Mouse (Mus musculus) hindbrain, embryonic 14.5 days (tissue): ENCODE measurements around the gene Ankrd44. TPM values are rescaled to one million over a fixed set of nuclear protein-coding genes. Genes with fewer than 3 reads are reported as not detected.

Experiments
- ATAC-seq: fragments of 200-750 bp; cut with Nextera tagmentation; 2 replicates; pipeline ENCODE4 v1.8.0; 2017; ENCODE audit warnings: moderate number of reproducible peaks, mild to moderate bottlenecking, moderate TSS enrichment, moderate library complexity; ENCODE audit not compliant: low FRiP score
- DNase-seq: peaks from one replicate; pipeline ENCODE4 v3.0.0-alpha.2; 2015; ENCODE audit warnings: low spot score
- H3K27ac ChIP-seq: fragments of 300-500 bp; sonication (generic); 2 replicates; pipeline ENCODE4 v1.5.1; 2014; ENCODE audit warnings: mild to moderate bottlenecking, moderate library complexity
- H3K27me3 ChIP-seq: fragments of 300-500 bp; sonication (generic); 2 replicates; pipeline ENCODE4 v1.6.1; 2014; ENCODE audit warnings: mild to moderate bottlenecking, low read length, mixed read lengths; ENCODE audit not compliant: control insufficient read depth, insufficient read depth
- H3K36me3 ChIP-seq: fragments of 300-500 bp; sonication (generic); replicated peaks from 2 replicates; pipeline ENCODE4 v1.6.1; 2014; ENCODE audit not compliant: control insufficient read depth, insufficient read depth
- H3K4me1 ChIP-seq: fragments of 300-500 bp; sonication (generic); replicated peaks from 2 replicates; pipeline ENCODE4 v1.6.1; 2014; ENCODE audit warnings: antibody characterized with exemption, low read length, mixed read lengths; ENCODE audit not compliant: control insufficient read depth, insufficient read depth
- H3K4me2 ChIP-seq: fragments of 300-500 bp; sonication (generic); replicated peaks from 2 replicates; pipeline ENCODE4 v1.6.1; 2014; ENCODE audit warnings: mild to moderate bottlenecking, moderate library complexity
- H3K4me3 ChIP-seq: fragments of 300-500 bp; sonication (generic); replicated peaks from 2 replicates; pipeline ENCODE4 v1.5.1; 2014; ENCODE audit warnings: mild to moderate bottlenecking, low read length
- H3K9ac ChIP-seq: fragments of 300-500 bp; sonication (generic); 2 replicates; pipeline ENCODE4 v1.6.1; 2014
- H3K9me3 ChIP-seq: fragments of 300-500 bp; sonication (generic); 2 replicates; pipeline ENCODE4 v1.6.1; 2016; ENCODE audit warnings: low read length; ENCODE audit not compliant: control insufficient read depth
- WGBS: fragments of 180-500 bp; shearing (Covaris S2); extraction: QIAGEN DNeasy Blood & Tissue Kit; methylation state at CpG from one replicate; pipeline ENCODE4 v1.1.7; 2014; 5-methylcytosine and 5-hydroxymethylcytosine counted together
- microRNA-seq: library from miRNA; unstranded; fragments of <30 nt; microRNA quantifications from one replicate; pipeline ENCODE4, GENCODE M21; 2016
- polyA plus RNA-seq: library from polyadenylated mRNA; unstranded; fragments of >200 nt; fragmentation: Nextera tagmentation; extraction: Ambion mirVana; gene quantifications from 2 replicates; pipeline ENCODE4 v1.2.1, GENCODE M21; 2014

Ankrd44 gene
- polyA plus RNA-seq, 1 experiment from 2014 or later: 30.0 TPM

DNA sequence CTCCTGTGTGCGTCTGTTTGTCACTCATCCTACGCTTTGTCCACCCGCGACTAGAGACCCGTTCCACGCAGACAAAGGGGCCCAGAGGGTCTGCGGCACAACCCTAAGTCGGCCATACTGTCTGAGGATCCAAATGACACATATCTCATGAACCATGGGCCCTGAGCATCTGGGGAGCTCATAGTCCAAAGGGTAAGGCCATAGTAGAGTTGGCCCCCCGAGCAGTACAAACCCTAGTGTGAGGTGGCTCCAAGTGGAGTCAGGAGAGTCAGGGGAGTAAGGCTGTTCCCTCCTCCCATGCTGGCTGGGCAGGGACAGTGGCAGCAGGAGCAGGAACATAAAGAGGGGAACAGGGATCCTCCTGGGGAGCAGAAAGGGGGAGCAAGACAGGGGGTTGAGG lies 324.5 kb downstream of the Ankrd44 start:
- DNase-seq: no peak
- no peak overlapping the region for H3K4me3 ChIP-seq
- H3K27me3 ChIP-seq: no peaks in the 10 kb centered on the region
- H3K4me1 ChIP-seq: no peaks in the 10 kb centered on the region
- peaks cover 5% of the 10 kb centered on the region; the same call in 1 of the 2 replicates for H3K9me3 ChIP-seq
- 94% methylated on average over 9 of the region's 9 CpGs for WGBS
- H3K27ac ChIP-seq: no peak overlapping the region
- H3K4me2 ChIP-seq: no peak overlapping the region
- H3K36me3 ChIP-seq: no peaks in the 10 kb centered on the region
- ATAC-seq: no peak
- H3K9ac ChIP-seq: no peak overlapping the region

DNA sequence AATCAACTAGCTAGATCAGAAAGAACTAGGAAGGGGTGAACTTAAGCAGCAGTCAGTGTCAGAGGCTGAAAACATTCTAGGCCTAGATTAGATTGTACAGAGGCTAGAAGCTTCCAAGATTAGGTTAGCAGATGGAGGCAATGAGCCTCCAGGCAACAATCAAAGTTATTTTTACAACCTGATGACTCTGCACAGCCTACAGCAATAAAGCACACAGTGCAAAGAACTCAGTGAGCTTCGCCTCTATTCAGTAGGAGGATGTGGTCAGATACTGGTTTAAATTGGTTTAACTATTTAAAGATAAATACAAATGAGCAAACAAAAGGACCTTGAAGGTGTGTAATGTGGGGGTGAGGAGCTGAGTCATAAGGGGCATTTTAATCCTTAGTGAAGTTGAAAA lies 325.9 kb downstream of the Ankrd44 start:
- no peak for DNase-seq
- no peaks in the 10 kb centered on the region for H3K4me1 ChIP-seq
- H3K9me3 ChIP-seq: peaks cover 5% of the 10 kb centered on the region; the same call in 1 of the 2 replicates
- H3K4me2 ChIP-seq: no peak overlapping the region
- ATAC-seq: no peak
- H3K9ac ChIP-seq: no peak overlapping the region
- no peaks in the 10 kb centered on the region for H3K27me3 ChIP-seq
- H3K4me3 ChIP-seq: no peak overlapping the region
- WGBS: 95% methylated on average over 1 of the region's 1 CpGs
- no peaks in the 10 kb centered on the region for H3K36me3 ChIP-seq
- no peak overlapping the region for H3K27ac ChIP-seq

DNA sequence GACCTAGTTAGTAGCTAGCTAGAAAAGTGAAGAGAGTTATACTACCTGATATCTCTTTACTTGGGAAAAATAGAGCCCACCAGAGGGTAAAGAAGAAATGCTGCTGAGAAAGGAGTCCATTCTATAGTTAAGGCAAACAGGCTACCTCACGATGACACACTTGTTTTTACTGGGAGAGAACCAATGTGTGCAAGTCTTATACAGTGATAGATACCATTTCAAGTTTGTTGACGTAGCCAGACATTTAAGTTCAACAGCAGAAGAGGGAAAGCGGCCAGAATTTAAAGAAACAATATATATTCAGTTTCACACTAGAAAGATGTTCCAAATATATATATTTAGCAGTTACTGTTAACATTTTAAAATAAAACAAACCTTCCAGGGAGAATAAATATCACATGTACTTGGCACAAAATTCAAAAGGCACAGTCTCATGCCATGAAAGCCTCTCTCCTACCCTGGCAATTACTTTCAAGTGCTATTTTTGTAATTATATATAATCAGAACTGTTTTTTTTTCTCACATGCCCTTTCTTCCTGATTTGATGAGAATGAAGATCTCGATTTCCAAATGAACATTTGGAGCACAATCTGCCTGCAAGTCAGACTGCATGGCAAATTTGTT lies 328.5 kb downstream of the Ankrd44 start:
- no peak for ATAC-seq
- H3K4me2 ChIP-seq: no peak overlapping the region
- 89% methylated on average over 4 of the region's 4 CpGs for WGBS
- H3K9me3 ChIP-seq: peaks cover 5% of the 10 kb centered on the region; the same call in 1 of the 2 replicates
- no peak overlapping the region for H3K4me3 ChIP-seq
- H3K9ac ChIP-seq: no peak overlapping the region
- no peak for DNase-seq
- no peak overlapping the region for H3K27ac ChIP-seq
- no peaks in the 10 kb centered on the region for H3K27me3 ChIP-seq
- no peaks in the 10 kb centered on the region for H3K4me1 ChIP-seq
- H3K36me3 ChIP-seq: no peaks in the 10 kb centered on the region

DNA sequence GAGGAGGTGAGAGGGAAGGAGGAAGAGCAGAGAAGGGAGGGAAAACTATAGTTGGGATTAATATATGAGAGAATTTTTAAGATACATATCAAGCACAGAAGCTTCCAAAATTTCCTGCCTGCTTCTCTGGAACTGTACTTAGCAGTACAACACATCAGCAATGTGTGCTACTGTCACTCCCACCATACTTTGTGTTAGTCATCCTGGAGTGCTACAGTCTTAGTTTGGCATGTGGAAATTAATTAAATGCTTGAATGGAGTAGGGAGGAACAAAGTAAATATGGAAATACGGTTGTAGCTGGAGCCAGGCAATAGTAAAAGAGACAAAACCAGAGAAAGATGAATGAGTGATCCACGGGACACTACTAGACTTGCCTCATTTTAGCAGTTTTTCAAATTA lies 330.0 kb downstream of the Ankrd44 start:
- Histone ChIP-seq H3K4me1 (no peaks in the 10 kb centered on the region), H3K27ac (no peak overlapping the region), H3K9me3 (peaks cover 5% of the 10 kb centered on the region; the same call in 1 of the 2 replicates), H3K9ac (no peak overlapping the region), H3K27me3 (no peaks in the 10 kb centered on the region), H3K4me2 (no peak overlapping the region), H3K4me3 (no peak overlapping the region), H3K36me3 (no peaks in the 10 kb centered on the region)
- ATAC-seq (no peak), DNase-seq (no peak)
- 88% methylated on average over 2 of the region's 2 CpGs for WGBS

Small RNA genes lying within 50 kb of the gene (microRNA-seq; reads per million reads assigned to microRNA genes)
- gene Gm24053: not detected

Other genes starting within 250 kb of the Ankrd44 start
- gene Sf3b1, start 101.1 kb upstream of the Ankrd44 start, polyA plus RNA-seq: 299 and 304 TPM in 2 replicates
- gene Coq10b, start 126.4 kb upstream of the Ankrd44 start, polyA plus RNA-seq: 32.0 and 36.1 TPM in 2 replicates
- gene Hspe1, start 161.7 kb upstream of the Ankrd44 start, polyA plus RNA-seq: 244 and 262 TPM in 2 replicates
- 222 and 254 TPM in 2 replicates for gene Hspd1, start 161.9 kb upstream of the Ankrd44 start, polyA plus RNA-seq
- 157 and 177 TPM in 2 replicates for gene Mob4, start 204.8 kb upstream of the Ankrd44 start, polyA plus RNA-seq